Mouse (Mus musculus): ENCODE results near the gene 1700020A23Rik.

The 1700020A23Rik gene

DNA sequence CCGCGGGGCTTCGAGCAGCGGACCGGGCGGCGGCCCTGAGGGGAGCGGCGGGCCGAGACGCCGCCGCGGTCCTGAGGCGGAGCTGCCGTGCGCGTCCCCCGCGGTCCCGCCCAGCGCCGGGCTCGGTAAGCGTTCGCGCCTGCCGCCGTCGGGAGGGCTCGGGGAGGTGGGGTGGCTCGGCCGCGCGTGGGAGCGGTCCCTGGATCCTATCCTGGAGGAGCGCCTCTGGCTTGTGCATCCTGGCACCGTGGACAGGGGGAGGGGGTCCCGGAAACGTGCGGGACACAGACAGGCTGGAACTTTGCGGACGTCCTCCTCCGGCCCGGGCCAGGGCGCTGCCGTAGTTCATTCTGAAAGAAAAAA lies 45.4 kb downstream of the 1700020A23Rik start:
- DNase-seq (ENCODE audit: low read depth), result peak; percentile 81

DNA sequence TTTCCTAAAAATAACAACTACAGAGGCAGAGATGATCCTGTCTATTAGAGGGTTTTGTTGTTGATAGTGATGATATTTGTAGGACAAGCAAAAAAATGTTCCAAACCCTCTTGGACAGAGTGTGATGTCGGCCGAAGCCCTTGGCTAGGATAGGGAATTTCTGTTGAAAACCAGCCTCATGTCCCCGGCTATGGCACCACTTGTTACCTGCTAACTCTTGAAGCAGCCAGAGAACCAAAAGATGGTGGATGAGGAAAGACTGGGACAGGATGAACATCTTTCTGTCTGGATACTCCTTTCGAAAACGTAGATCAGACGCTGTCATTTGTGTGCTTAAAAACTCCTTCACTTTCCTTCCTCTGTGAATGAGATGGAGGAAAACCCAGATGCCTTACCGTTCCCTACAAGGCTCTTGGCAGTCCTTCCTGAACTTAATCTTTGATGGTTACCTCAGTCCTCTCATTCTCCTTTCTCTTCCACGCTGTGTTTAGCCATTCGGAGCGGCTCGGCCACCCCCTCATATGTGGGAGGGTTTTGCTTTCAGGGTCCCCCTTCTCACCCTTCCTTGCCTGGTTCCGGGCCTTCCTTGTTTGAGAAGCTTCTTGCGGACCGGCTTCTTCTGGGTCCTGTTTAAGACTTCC lies 46.1 kb downstream of the 1700020A23Rik start:
- peak; percentile 18 for DNase-seq (ENCODE audit: low read depth)

DNA sequence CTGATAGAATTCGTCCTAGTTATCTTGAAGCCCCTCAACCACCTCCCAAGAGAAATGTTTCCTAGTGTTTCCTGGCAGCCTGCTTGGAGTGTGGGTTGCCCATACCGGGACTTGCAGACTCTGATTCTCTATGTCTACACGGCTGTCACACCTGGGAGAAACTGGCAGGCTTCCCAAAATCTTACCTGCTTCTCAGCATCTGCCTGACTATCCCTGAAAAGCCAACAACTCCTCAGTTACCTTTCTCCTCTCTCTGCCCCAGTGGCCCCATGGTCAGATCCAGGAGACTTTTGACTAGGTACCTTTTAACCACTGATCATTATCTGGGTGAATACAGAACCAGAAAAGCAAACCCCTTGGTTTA lies 46.6 kb downstream of the 1700020A23Rik start:
- DNase-seq (ENCODE audit: low read depth), result no peak

- DNase-seq (ENCODE audit: low read depth), result no peak
These were observed 47.2 kb downstream of the 1700020A23Rik start for GRCm38 (mm10) chr2:130452266-130452665.

DNA sequence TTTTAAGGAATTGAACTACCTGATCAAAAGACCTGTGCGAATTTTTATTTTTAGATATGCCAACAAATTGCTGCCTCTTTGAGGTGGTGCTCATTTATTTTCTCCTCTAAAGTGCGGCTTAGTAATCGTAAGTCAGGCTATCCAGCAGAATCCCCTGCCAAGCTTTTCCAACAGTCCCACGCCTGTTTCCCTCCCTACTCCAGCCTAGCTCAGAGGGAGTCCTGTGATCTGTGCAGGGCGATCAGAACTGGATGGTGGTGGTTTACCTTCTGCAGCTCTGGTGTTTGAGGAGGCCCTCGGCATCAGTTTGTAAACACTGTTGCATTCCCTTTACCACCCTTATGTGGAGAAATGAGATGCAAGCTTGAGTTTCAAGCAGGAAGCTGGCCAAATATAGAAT lies 48.4 kb downstream of the 1700020A23Rik start:
- no peak for DNase-seq (ENCODE audit: low read depth)

- DNase-seq (ENCODE audit: low read depth), result no peak
These were observed 49.8 kb downstream of the 1700020A23Rik start for GRCm38 (mm10) chr2:130454748-130455370.

Measured in induced T-regulatory cell, adult 2 months (primary cell).